Mouse (Mus musculus): Measurements from ENCODE around the gene Tsfm. TPM values are rescaled to one million over a fixed set of nuclear protein-coding genes. Genes with fewer than 3 reads are reported as not detected.
A peak's percentile ranks its signal among the peaks of the same experiment; 100 is the strongest.

Tsfm gene
- polyA plus RNA-seq, 1 experiment, result 28.6 TPM

DNA sequence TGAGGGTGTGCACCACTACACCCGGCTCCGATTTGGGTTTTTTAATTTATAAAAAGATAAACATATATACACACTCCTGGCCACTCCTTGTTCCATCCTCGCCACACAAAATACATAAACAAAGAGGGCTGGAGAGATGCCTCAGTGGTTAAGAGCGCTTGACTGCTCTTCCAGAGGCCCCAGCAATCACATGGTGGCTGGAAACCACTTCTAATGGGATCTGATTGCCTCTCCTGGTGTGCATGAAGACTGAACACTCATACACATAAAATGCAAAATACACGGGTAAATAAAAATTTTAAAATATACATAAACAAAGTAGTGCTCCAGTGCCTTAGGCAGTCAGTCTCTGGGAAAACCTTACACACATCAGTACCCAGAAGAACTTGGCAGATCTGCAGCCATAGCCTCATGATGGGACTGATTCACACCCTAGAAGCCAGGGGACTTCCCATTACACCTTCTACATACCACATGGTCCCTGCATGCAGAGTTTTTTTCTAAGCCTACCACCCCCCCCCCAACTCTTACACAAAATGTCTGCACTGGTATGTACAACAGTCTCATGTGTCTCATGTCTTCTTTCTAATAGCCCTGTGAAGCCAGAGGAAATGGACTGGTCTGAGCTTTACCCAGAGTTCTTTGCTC, 12.0 kb upstream of the Tsfm start:
- peak overlapping the region; percentile 73 for H3K27ac ChIP-seq (ENCODE audit: insufficient read depth, low read length)
- TF ChIP-seq CTCF (IDR thresholded peaks at IDR 0.05; ENCODE audit: borderline replicate concordance, insufficient read depth, low read length), result no peak
- TF ChIP-seq POLR2A (IDR thresholded peaks at IDR 0.05; ENCODE audit: low read depth, low read length), result no peak
- H3K4me3 ChIP-seq (ENCODE audit: insufficient read depth, low read length), result peak overlapping the region; percentile 84
- peaks cover 3% of the 10 kb centered on the region; the same call in 1 of the 2 replicates for H3K4me1 ChIP-seq (ENCODE audit: control insufficient read depth, insufficient read depth, low read length)

DNA sequence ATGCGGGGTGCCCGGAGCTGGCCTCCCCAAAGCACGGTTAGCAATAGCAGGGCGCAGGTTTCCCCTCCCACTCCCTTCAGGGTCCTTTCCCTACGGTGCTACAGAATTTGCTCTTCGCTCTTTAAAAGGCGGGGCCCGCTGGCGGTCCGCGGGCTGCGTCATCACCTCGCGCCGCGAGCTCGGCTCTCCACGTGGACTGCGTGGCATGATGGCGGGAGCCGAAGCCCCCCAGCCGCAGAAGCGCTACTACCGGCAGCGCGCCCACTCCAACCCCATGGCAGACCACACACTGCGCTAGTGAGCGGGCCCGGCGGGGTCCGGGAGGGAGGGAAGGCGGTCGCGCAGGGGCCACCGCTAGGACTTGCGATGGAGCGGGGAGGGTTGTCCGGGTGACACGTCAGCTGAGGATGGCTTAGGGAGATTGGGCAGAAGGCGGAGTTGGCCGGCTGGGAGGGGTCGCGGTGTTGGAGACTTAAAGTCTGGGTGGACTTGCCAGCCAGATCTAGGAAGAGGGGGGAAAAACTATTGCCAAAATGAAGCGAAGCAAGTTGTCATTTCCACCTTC, 11.2 kb upstream of the Tsfm start:
- H3K4me1 ChIP-seq (ENCODE audit: control insufficient read depth, insufficient read depth, low read length), result peaks cover 3% of the 10 kb centered on the region; the same call in 1 of the 2 replicates
- peak overlapping the region; percentile 84 for H3K4me3 ChIP-seq (ENCODE audit: insufficient read depth, low read length)
- H3K27ac ChIP-seq (ENCODE audit: insufficient read depth, low read length), result peak overlapping the region; percentile 73
- TF ChIP-seq CTCF (IDR thresholded peaks at IDR 0.05; ENCODE audit: borderline replicate concordance, insufficient read depth, low read length) (no peak), POLR2A (IDR thresholded peaks at IDR 0.05; ENCODE audit: low read depth, low read length) (peak; percentile 53)

DNA sequence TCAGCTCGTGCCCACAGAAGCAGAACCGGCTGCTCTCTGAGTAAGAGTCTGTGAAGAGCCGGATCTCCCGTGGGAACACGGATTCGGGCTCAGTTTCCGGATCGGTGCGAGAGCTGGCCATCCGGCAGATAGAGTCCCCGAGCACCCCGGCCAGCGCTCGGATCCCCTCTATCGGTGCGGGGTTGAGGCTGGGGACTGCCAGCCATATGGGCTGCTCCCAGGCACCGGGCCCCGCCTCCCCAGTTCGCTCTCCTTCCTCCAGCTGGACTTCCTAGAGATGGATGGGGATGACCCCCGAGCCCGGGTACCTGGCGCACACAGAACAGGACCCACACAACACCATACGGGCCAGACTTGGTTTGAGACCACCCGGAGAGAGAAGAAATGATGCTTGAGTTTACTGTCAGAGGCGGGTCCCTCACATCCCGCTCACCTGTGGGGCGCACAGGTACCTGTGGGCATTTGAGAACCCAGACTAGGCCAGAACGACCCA, 10.7 kb upstream of the Tsfm start, which contains the start of the genes Mettl1 and Eef1akmt3:
Gene Mettl1 (plus strand): TSS at position 141 of the 493 bp plus-strand sequence.
Gene Eef1akmt3 (minus strand): TSS at position 240 of the 493 bp plus-strand sequence.
- Histone ChIP-seq H3K27ac (ENCODE audit: insufficient read depth, low read length) (peak within 1 kb of the TSS; percentile 73), H3K4me1 (ENCODE audit: control insufficient read depth, insufficient read depth, low read length) (peaks cover 3% of the 10 kb centered on the region; the same call in 1 of the 2 replicates), H3K4me3 (ENCODE audit: insufficient read depth, low read length) (peak within 1 kb of the TSS; percentile 84)
- TF ChIP-seq POLR2A (IDR thresholded peaks at IDR 0.05; ENCODE audit: low read depth, low read length) (no peak), CTCF (IDR thresholded peaks at IDR 0.05; ENCODE audit: borderline replicate concordance, insufficient read depth, low read length) (no peak)

DNA sequence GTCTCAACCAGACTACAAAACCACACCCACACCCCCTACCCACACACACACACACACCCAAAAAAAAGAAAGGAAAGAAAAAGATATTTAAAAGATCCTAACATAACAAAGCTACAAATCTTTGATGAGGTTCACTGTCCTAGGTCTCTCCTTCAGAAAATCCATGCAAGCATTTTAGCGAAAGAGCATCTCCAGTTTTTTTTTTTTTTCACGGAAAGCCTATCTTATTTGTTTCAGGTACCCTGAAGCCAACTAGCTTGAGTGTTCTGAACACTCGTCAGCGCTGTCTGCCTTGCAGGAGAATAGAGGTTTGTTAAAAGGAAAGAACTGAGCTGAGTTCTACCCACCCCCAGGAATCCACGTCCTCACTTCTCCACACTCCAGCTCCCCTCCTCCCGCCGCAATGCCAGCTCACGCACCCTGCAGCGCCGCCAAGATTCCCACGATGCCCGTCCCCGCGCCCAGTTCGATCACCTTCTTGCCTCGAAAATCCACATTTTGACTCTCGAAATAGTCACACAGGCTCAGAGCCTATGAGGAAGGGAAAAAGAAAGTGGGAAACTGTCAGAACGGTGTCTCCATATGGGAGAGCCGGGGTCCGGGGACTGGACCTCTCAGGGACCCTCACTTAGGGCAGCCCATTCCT, 10.1 kb upstream of the Tsfm start:
- H3K4me3 ChIP-seq (ENCODE audit: insufficient read depth, low read length), result peak overlapping the region; percentile 84
- H3K4me1 ChIP-seq (ENCODE audit: control insufficient read depth, insufficient read depth, low read length), result peaks cover 3% of the 10 kb centered on the region; the same call in 1 of the 2 replicates
- TF ChIP-seq CTCF (IDR thresholded peaks at IDR 0.05; ENCODE audit: borderline replicate concordance, insufficient read depth, low read length) (no peak), POLR2A (IDR thresholded peaks at IDR 0.05; ENCODE audit: low read depth, low read length) (peak; percentile 52; the same call in 1 of the 2 replicates)
- peak overlapping the region; percentile 70 for H3K27ac ChIP-seq (ENCODE audit: insufficient read depth, low read length)

DNA sequence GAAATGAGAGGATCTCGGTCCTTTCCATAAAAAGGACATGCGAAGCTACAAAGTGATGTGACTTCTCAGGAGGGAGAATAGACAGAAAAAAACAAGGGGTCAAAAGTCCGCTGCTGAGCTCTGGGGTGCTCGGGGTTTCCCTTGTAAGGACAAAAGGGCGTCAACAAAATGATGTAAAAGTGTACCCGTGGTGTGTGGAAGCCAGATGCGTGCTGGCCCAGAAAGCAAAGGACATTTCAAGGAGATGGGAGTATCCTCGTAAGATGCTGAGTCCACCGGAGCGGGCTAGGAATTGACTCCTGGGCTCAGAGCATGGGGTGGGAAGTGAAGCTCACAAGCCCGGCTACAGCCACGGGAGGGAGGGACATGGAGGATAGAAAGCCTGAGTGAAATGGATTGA, 7.0 kb upstream of the Tsfm start:
- TF ChIP-seq CTCF (IDR thresholded peaks at IDR 0.05; ENCODE audit: borderline replicate concordance, insufficient read depth, low read length) (no peak), POLR2A (IDR thresholded peaks at IDR 0.05; ENCODE audit: low read depth, low read length) (no peak)

DNA sequence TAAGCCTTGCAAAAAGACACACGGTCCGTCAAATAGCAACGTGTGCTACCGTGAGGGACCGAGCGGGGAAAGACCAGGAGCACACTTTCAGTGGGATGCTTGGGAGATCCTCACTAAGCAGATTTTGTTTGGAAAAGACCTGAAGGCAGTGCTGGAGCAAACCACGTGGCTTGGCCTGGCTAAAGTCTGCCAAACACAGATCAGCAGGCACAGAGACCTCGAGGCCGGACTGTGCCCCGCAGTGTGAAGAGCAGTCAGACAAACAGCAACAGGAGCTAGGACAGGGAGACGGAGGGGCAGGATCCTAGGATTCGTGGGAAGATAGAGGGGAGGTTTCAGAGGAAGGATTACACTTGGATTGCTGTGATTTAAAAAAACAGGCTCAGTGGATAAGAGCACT, 5.6 kb upstream of the Tsfm start:
- TF ChIP-seq POLR2A (IDR thresholded peaks at IDR 0.05; ENCODE audit: low read depth, low read length) (no peak), CTCF (IDR thresholded peaks at IDR 0.05; ENCODE audit: borderline replicate concordance, insufficient read depth, low read length) (no peak)
- Histone ChIP-seq H3K27ac (ENCODE audit: insufficient read depth, low read length) (no peak overlapping the region), H3K4me3 (ENCODE audit: insufficient read depth, low read length) (no peak overlapping the region), H3K4me1 (ENCODE audit: control insufficient read depth, insufficient read depth, low read length) (peaks cover 3% of the 10 kb centered on the region; the same call in 1 of the 2 replicates)

More for the DNA sequence above, 7.0 kb upstream of the Tsfm start:
- Histone ChIP-seq H3K4me1 (ENCODE audit: control insufficient read depth, insufficient read depth, low read length) (peaks cover 3% of the 10 kb centered on the region; the same call in 1 of the 2 replicates), H3K4me3 (ENCODE audit: insufficient read depth, low read length) (no peak overlapping the region), H3K27ac (ENCODE audit: insufficient read depth, low read length) (no peak overlapping the region)

DNA sequence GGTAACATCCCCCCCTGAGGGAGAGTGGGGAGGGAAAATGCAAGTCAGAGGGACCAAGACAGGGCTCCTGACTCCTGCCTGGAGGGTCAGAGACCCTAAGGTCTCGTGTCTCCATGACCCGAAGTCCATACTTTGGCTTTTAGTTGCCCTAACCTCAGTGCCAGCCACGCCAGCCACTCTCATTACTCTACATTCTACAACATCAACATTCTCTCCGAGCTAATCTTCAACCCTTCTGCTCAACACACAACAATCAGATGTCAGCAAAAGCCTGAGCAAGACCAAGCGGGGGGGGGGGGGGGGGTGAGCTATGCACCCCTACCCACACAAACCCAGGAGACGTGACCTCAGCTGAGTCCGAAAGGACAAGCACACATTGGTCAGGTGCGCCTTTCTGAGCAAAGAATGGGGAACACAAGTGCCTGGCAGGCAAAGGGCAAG, 2.7 kb upstream of the Tsfm start:
- Histone ChIP-seq H3K4me1 (ENCODE audit: control insufficient read depth, insufficient read depth, low read length) (no peaks in the 10 kb centered on the region), H3K4me3 (ENCODE audit: insufficient read depth, low read length) (no peak overlapping the region), H3K27ac (ENCODE audit: insufficient read depth, low read length) (no peak overlapping the region)
- TF ChIP-seq POLR2A (IDR thresholded peaks at IDR 0.05; ENCODE audit: low read depth, low read length) (no peak), CTCF (IDR thresholded peaks at IDR 0.05; ENCODE audit: borderline replicate concordance, insufficient read depth, low read length) (no peak)

DNA sequence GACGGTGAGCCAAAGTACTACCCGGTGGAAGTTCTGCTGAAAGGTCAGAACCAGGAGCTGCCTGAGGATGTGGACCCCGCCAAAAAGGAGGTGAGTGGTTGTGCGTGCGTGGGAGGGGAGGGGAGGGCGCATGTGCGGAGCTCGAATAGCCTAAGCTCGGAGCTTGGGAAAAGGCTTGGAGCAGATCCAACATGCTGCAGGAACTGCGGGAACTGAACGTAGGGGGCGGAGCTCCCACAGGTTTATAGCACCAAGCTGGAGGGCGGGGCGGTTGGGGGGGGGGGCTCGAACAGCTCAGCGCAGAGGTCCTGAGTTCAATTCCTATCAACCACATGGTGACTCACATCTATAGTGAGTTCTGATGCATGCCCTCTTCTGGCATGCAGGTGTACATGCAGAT, 12.2 kb downstream of the Tsfm start:
- TF ChIP-seq POLR2A (IDR thresholded peaks at IDR 0.05; ENCODE audit: low read depth, low read length), result no peak
- TF ChIP-seq CTCF (IDR thresholded peaks at IDR 0.05; ENCODE audit: borderline replicate concordance, insufficient read depth, low read length), result no peak
- H3K4me1 ChIP-seq (ENCODE audit: control insufficient read depth, insufficient read depth, low read length), result no peaks in the 10 kb centered on the region
- no peak overlapping the region for H3K27ac ChIP-seq (ENCODE audit: insufficient read depth, low read length)
- no peak overlapping the region for H3K4me3 ChIP-seq (ENCODE audit: insufficient read depth, low read length)

DNA sequence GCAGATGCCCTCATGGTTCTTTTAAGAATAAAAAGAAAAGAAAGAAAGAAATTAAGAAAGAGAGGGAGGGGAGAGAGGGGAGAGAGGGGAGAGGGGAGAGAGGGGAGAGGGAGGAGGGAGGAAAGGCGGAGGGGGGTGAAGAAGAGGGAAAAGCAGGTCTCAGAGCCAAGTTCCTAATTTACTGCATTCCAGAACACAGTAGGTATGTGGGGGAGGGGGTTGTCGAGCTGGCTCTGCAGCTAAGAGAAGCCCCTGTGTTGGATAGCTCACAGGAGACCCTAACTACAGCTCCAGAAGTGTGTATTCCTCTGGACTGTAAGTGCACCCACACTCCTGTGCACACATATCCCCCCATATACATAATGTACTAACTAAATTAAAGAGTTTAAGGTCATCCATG, 13.6 kb downstream of the Tsfm start:
- Histone ChIP-seq H3K4me1 (ENCODE audit: control insufficient read depth, insufficient read depth, low read length) (no peaks in the 10 kb centered on the region), H3K4me3 (ENCODE audit: insufficient read depth, low read length) (no peak overlapping the region), H3K27ac (ENCODE audit: insufficient read depth, low read length) (no peak overlapping the region)
- TF ChIP-seq CTCF (IDR thresholded peaks at IDR 0.05; ENCODE audit: borderline replicate concordance, insufficient read depth, low read length) (no peak), POLR2A (IDR thresholded peaks at IDR 0.05; ENCODE audit: low read depth, low read length) (no peak)

All from embryonic fibroblast, embryonic 13.5 days (primary cell).